Mouse (Mus musculus) cortical plate, adult 2 months (tissue): ENCODE results near the gene Frrs1l.

Experiments used
- CTCF ChIP-seq: fragments of 200-500 bp; IDR thresholded peaks from 2 replicates; pipeline ENCODE4 v1.5.1; 2011; ENCODE audit warnings: mild to moderate bottlenecking, control low read depth, low read length; ENCODE audit not compliant: insufficient read depth; ENCODE audit errors: extremely low read depth
- POLR2A ChIP-seq: fragments of 200-500 bp; IDR thresholded peaks from 2 replicates; pipeline ENCODE4 v1.6.1; 2011; ENCODE audit warnings: mild to moderate bottlenecking, low read length, control low read depth; ENCODE audit not compliant: insufficient read depth; ENCODE audit errors: extremely low read depth

DNA sequence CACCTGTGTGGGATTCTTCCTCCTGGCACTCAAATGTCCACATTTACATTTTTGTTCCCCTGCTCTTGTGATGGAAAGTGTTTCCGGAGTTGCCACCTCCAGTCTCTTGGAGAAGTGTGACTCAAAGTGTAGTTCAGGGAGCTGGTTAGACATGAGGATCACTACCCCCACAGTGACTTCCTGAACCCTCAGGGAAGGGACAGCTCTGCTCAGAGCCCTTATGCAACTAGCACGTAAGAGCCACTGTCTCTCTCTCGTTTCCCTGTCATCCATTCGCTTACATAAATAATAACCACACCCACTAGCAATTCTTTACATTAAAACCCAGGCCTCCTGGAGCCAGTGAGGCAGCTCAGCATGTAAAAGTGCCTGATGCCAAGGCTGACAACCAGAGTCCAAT is 41.2 kb upstream of the Frrs1l start:
- TF ChIP-seq CTCF (no peak), POLR2A (no peak)
